Mouse (Mus musculus) olfactory bulb, adult 2 months (tissue): ENCODE measurements around the gene Cdh13.

Experiments used
- CTCF ChIP-seq: fragments of 200-500 bp; IDR thresholded peaks from 2 replicates; pipeline ENCODE4 v1.5.1; 2012; ENCODE audit warnings: low read depth, mild to moderate bottlenecking, low read length, moderate library complexity; ENCODE audit not compliant: insufficient read depth
- POLR2A ChIP-seq: fragments of 200-500 bp; IDR thresholded peaks from 2 replicates; pipeline ENCODE4 v1.6.1; 2012; ENCODE audit warnings: mild to moderate bottlenecking, low read depth, low read length, moderate library complexity; ENCODE audit not compliant: insufficient read depth

DNA sequence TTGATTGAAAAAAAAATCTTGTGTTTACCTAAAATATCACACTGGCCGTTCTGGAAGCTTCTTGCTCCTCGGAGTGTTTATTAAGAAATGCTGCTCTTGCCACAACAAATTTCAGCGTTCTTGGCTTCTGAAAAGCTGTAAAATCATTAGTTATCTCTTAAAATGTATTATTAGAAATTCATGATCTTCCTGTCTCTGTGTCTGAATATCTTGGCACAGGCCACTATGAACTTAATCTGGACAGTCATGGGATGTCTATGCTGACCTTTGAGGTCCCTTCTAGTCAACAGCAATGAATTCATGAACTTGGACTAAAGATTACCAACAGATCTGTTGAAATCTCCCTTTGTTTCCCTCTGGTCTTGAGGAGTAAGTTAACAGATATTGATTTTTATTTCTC lies 430.1 kb downstream of the Cdh13 start:
- TF ChIP-seq POLR2A, result no peak
- TF ChIP-seq CTCF, result no peak
